Mouse (Mus musculus): ENCODE measurements around the gene Ptchd4. TPM values are rescaled to one million over a fixed set of nuclear protein-coding genes. Genes with fewer than 3 reads are reported as not detected.

The Ptchd4 gene
- polyA plus RNA-seq (2012; rRNA removed), result 0.74 and 0.92 TPM in 2 replicates

DNA sequence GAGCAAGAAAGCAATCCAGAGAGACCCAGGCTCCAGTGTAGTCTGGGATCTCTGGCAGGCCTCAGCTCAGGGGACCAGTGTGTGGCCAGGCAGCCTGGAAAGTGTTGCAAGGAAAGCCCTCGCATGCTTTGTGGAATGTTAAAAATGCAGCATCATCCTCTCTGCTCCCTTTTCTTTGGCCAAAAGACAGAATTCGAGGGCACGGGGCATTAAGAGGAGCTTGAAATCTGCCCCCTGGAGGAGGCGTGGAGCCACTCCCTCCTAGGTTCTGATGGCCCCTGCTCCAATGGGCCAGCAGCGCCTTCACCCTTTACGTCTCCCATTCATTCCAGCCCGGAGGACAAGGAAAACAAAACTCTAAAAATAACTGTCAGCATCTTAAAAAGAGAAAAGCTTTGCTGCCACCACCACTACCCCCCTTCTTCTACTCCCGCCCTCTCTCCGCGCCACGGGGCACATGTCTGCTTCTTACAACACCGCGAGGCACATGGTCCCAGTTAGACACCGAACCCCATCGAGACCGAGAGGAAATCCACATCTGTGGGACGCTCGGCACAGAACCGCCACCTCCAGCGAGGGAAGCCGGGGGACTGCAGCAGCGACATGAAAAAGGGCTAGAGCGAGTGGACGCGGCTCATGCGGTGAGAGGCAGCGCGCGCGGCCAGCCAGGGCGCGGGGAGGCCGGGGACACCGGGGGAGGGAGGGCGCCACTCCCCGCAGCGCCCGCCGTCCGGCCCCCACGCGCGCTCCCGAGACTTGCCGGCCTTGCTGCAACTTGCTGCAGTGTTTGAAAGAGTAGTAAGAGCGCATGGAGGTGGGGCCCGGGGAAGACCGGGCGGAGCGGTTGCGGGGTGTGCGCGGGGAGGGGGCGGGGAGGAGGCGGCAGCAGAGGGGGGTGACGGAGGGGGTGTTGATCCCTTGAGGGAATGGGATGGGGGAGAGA lies at the start of gene Ptchd4:
Gene Ptchd4 (plus strand): TSS at position 279 of the 943 bp plus-strand sequence.

Data from central nervous system, embryonic 11.5 days (tissue).